Mouse (Mus musculus): ENCODE results near the gene Acsf2.
A peak's percentile ranks its signal among the peaks of the same experiment; 100 is the strongest.

Gene Acsf2

GRCm38 (mm10) chr11:94598437-94599120, 3.1 kb downstream of the Acsf2 start:
- DNase-seq (ENCODE audit: low read depth, low spot score): no peak

- DNase-seq (ENCODE audit: low read depth, low spot score): no peak
Measured at GRCm38 (mm10) chr11:94597319-94597718, 4.4 kb downstream of the Acsf2 start.

- DNase-seq (ENCODE audit: low read depth, low spot score): no peak
Measured at GRCm38 (mm10) chr11:94596311-94596852, 5.3 kb downstream of the Acsf2 start.

GRCm38 (mm10) chr11:94587511-94587910, 14.2 kb downstream of the Acsf2 start:
- DNase-seq (ENCODE audit: low read depth, low spot score): no peak

- DNase-seq (ENCODE audit: low read depth, low spot score): no peak
Measured at GRCm38 (mm10) chr11:94585091-94585490, 16.6 kb downstream of the Acsf2 start.

GRCm38 (mm10) chr11:94580111-94580740, 21.4 kb downstream of the Acsf2 start:
- no peak for DNase-seq (ENCODE audit: low read depth, low spot score)

GRCm38 (mm10) chr11:94576361-94576760, 25.3 kb downstream of the Acsf2 start:
- DNase-seq (ENCODE audit: low read depth, low spot score): no peak

- DNase-seq (ENCODE audit: low read depth, low spot score): no peak
Measured at GRCm38 (mm10) chr11:94575036-94575435, 26.6 kb downstream of the Acsf2 start.

GRCm38 (mm10) chr11:94574560-94574959, 27.1 kb downstream of the Acsf2 start:
- DNase-seq (ENCODE audit: low read depth, low spot score): no peak

GRCm38 (mm10) chr11:94571850-94572249, 29.8 kb downstream of the Acsf2 start:
- DNase-seq (ENCODE audit: low read depth, low spot score): no peak

GRCm38 (mm10) chr11:94570612-94571011, 31.1 kb downstream of the Acsf2 start:
- DNase-seq (ENCODE audit: low read depth, low spot score): no peak

GRCm38 (mm10) chr11:94567326-94567725, 34.3 kb downstream of the Acsf2 start:
- DNase-seq (ENCODE audit: low read depth, low spot score): no peak

GRCm38 (mm10) chr11:94566534-94566933, 35.1 kb downstream of the Acsf2 start:
- DNase-seq (ENCODE audit: low read depth, low spot score): no peak

- DNase-seq (ENCODE audit: low read depth, low spot score): no peak
Measured at GRCm38 (mm10) chr11:94565151-94565479, 36.6 kb downstream of the Acsf2 start.

GRCm38 (mm10) chr11:94564437-94565150, 37.1 kb downstream of the Acsf2 start, which contains the start of gene Chad:
Chad (plus strand) TSS chr11:94565047.
- no peak for DNase-seq (ENCODE audit: low read depth, low spot score)

- no peak for DNase-seq (ENCODE audit: low read depth, low spot score)
Measured at GRCm38 (mm10) chr11:94563821-94564220, 37.9 kb downstream of the Acsf2 start.

GRCm38 (mm10) chr11:94563383-94563782, 38.3 kb downstream of the Acsf2 start:
- DNase-seq (ENCODE audit: low read depth, low spot score): no peak

GRCm38 (mm10) chr11:94558226-94558625, 43.4 kb downstream of the Acsf2 start:
- no peak for DNase-seq (ENCODE audit: low read depth, low spot score)

GRCm38 (mm10) chr11:94550442-94550744, 51.3 kb downstream of the Acsf2 start:
- DNase-seq (ENCODE audit: low read depth, low spot score): no peak

- DNase-seq (ENCODE audit: low read depth, low spot score): no peak
Measured at GRCm38 (mm10) chr11:94549691-94550441, 51.8 kb downstream of the Acsf2 start.

- DNase-seq (ENCODE audit: low read depth, low spot score): peak; percentile 85
Measured at GRCm38 (mm10) chr11:94548888-94549690, 52.6 kb downstream of the Acsf2 start, which contains the start of gene Rsad1. Rsad1 (minus strand) TSS chr11:94549255.
